Mouse (Mus musculus) neural tube, embryonic 14.5 days (tissue): ENCODE measurements around the gene Anks1b. TPM values are rescaled to one million over a fixed set of nuclear protein-coding genes. Genes with fewer than 3 reads are reported as not detected.
"Not testable (repeated sequence)": the region's sequence is repeated elsewhere in the genome, so short reads cannot be mapped to it uniquely, and the experiment has no call there.

Experiments used
- ATAC-seq: fragments of 200-750 bp; cut with Nextera tagmentation; 2 replicates; pipeline ENCODE4 v1.8.0; 2017; ENCODE audit warnings: low read depth, mild to moderate bottlenecking, moderate TSS enrichment, moderate library complexity
- H3K27ac ChIP-seq: fragments of 300-500 bp; sonication (generic); 2 replicates; pipeline ENCODE4 v1.5.1; 2014; ENCODE audit warnings: low read depth, mild to moderate bottlenecking, control low read depth, low read length, moderate library complexity, mixed read lengths
- H3K27me3 ChIP-seq: fragments of 300-500 bp; sonication (generic); 2 replicates; pipeline ENCODE4 v1.6.1; 2014; ENCODE audit warnings: low read length; ENCODE audit not compliant: control insufficient read depth, insufficient read depth
- H3K36me3 ChIP-seq: fragments of 300-500 bp; sonication (generic); 2 replicates; pipeline ENCODE4 v1.6.1; 2014; ENCODE audit warnings: low read length, mixed read lengths; ENCODE audit not compliant: control insufficient read depth, insufficient read depth
- H3K4me1 ChIP-seq: fragments of 300-500 bp; sonication (generic); 2 replicates; pipeline ENCODE4 v1.6.1; 2014; ENCODE audit warnings: low read length; ENCODE audit not compliant: control insufficient read depth, insufficient read depth
- H3K4me2 ChIP-seq: fragments of 300-500 bp; sonication (generic); 2 replicates; pipeline ENCODE4 v1.6.1; 2014; ENCODE audit warnings: mild to moderate bottlenecking, low read depth, low read length, control low read depth
- H3K4me3 ChIP-seq: fragments of 300-500 bp; sonication (generic); 2 replicates; pipeline ENCODE4 v1.5.1; 2014; ENCODE audit warnings: low read depth, low read length, control low read depth, mixed read lengths
- H3K9ac ChIP-seq: fragments of 300-500 bp; sonication (generic); replicated peaks from 2 replicates; pipeline ENCODE4 v1.6.1; 2014; ENCODE audit warnings: low read depth, mild to moderate bottlenecking, control low read depth, low read length, mixed read lengths
- H3K9me3 ChIP-seq: fragments of 300-500 bp; sonication (generic); 2 replicates; pipeline ENCODE4 v1.6.1; 2016; ENCODE audit warnings: low read length; ENCODE audit not compliant: control insufficient read depth
- WGBS: fragments of 180-500 bp; shearing (Covaris S2); extraction: QIAGEN DNeasy Blood & Tissue Kit; methylation state at CpG from one replicate; pipeline ENCODE4 v1.1.7; 2014; 5-methylcytosine and 5-hydroxymethylcytosine counted together
- polyA plus RNA-seq: library from polyadenylated mRNA; unstranded; fragments of >200 nt; fragmentation: Nextera tagmentation; extraction: Ambion mirVana; gene quantifications from 2 replicates; pipeline ENCODE4 v1.2.1, GENCODE M21; 2014

Gene Anks1b
- polyA plus RNA-seq, 1 experiment from 2014 or later = 79.1 TPM

DNA sequence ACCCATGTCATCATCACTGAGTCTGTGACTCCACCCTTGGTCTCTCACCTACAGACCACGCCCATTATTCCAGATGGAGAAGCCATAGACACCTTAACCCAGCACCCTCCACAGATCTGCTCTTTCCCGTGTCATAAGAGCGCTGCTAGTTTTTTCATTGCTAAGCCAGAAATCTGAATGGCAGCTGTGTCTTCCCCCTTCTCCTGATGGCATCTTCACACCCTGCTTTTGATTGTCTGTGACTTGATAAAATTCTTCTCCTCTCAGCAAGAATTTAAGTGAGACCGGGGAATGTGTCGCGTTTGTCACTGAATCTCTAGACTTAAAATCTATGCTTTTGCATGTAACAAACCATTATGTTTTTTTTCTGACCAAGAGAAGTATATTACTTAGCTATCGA lies 736.1 kb downstream of the Anks1b start:
- Histone ChIP-seq H3K4me2 (no peak overlapping the region), H3K36me3 (no peaks in the 10 kb centered on the region), H3K4me3 (no peak overlapping the region), H3K9ac (no peak overlapping the region), H3K4me1 (no peaks in the 10 kb centered on the region), H3K27ac (no peak overlapping the region), H3K9me3 (no peaks in the 10 kb centered on the region), H3K27me3 (no peaks in the 10 kb centered on the region)
- ATAC-seq = no peak
- 94% methylated on average over 7 of the region's 7 CpGs for WGBS

DNA sequence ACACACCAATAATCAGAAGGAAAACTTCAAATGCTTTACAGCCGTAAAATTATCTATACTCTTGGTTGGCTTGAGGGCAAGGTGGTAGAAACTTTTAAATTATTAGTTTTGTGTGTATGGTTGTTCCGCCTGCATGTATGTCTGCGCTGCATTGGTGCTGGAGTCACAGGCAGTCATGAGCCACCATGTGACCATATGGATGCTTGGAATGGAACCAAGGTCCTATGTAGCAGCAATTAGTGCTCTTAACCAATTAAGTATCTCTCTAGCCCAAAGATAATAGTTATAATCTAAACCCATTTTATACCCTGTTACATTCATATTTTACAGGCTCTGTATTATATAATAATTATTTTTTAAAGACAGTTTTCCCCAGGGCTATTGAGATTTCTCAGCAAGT lies 739.7 kb downstream of the Anks1b start:
- no peaks in the 10 kb centered on the region for H3K9me3 ChIP-seq
- H3K4me2 ChIP-seq = no peak overlapping the region
- H3K27ac ChIP-seq = no peak overlapping the region
- ATAC-seq = no peak
- no peak overlapping the region for H3K4me3 ChIP-seq
- H3K27me3 ChIP-seq = no peaks in the 10 kb centered on the region
- 93% methylated on average over 3 of the region's 3 CpGs for WGBS
- H3K36me3 ChIP-seq = no peaks in the 10 kb centered on the region
- no peak overlapping the region for H3K9ac ChIP-seq
- H3K4me1 ChIP-seq = no peaks in the 10 kb centered on the region

DNA sequence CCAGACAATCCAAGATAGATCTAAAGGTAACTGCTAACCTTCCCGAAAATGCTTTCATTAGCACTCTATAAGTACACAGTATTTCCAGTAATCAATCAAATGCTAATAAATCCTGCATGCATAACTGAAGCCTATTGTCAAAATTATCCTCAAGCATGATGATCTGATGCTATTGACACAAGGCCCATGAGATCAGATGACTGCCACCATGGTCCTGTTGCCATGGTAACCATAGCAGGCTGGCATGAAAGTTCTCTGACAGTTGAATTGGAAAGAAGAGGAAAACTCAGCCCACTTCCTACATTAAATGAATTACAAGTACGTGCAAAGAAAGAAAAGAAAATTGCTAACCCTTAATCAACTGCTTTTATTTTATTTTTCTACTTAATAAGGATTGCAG lies 741.9 kb downstream of the Anks1b start:
- H3K9ac ChIP-seq = no peak overlapping the region
- H3K36me3 ChIP-seq = no peaks in the 10 kb centered on the region
- 40% methylated on average over 2 of the region's 2 CpGs for WGBS
- ATAC-seq = no peak
- H3K27ac ChIP-seq = no peak overlapping the region
- H3K4me2 ChIP-seq = no peak overlapping the region
- H3K9me3 ChIP-seq = no peaks in the 10 kb centered on the region
- no peaks in the 10 kb centered on the region for H3K27me3 ChIP-seq
- no peak overlapping the region for H3K4me3 ChIP-seq
- no peaks in the 10 kb centered on the region for H3K4me1 ChIP-seq

DNA sequence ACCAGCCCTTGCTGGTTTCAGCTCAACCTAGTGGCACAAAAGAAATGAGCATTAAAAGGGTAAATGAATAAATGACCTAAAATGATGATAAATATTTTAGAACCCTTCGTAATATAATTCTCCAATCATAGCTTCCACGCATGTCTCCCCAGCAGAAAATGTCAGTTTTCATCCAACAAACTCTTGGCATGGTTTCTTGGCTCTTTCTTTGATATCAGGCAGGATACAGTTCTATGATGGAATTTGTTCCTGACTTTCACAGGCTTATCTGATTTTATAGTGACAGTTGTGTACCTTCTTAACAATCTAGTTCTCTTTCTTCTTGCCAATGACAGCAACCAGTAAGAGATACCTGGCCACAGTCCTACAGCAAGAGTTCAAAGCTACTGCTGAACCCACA lies 743.3 kb downstream of the Anks1b start:
- H3K27ac ChIP-seq = no peak overlapping the region
- WGBS = 92% methylated on average over 2 of the region's 2 CpGs
- ATAC-seq = no peak
- no peaks in the 10 kb centered on the region for H3K36me3 ChIP-seq
- H3K4me3 ChIP-seq = no peak overlapping the region
- H3K9me3 ChIP-seq = no peaks in the 10 kb centered on the region
- H3K9ac ChIP-seq = no peak overlapping the region
- no peak overlapping the region for H3K4me2 ChIP-seq
- no peaks in the 10 kb centered on the region for H3K4me1 ChIP-seq
- no peaks in the 10 kb centered on the region for H3K27me3 ChIP-seq

DNA sequence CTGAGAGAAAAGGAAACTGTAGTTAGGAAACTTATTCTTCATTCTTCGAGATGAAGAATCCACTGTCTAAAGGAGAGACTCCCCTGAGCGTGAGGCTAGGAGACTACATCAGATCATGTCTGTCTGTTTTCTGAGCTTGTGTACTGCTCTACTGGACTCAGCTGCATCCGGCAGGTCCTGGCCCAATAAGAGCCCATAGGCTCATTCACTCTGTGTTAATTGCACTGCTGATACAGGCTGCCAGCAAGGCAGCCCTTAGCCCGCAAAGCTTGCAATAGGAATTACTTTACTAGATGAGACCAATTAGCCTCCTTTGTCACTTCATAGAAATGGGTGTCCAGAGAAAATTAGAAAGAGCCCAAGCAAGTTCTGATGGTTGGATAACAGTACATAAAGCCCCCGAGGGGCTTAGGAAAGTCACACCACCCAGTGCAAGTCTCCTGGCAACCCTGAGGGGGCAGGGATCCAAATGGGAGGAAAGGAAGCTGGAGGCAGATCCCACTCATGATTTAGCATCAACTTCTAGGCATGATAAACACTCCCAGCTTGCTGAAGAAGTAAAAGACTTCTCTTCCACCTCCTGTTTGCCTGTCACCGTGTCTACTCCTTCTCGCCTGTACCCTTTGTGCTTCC lies 744.5 kb downstream of the Anks1b start:
- H3K36me3 ChIP-seq = no peaks in the 10 kb centered on the region
- ATAC-seq = no peak
- no peak overlapping the region for H3K27ac ChIP-seq
- no peak overlapping the region for H3K4me3 ChIP-seq
- no peaks in the 10 kb centered on the region for H3K27me3 ChIP-seq
- H3K4me1 ChIP-seq = no peaks in the 10 kb centered on the region
- H3K4me2 ChIP-seq = no peak overlapping the region
- no peak overlapping the region for H3K9ac ChIP-seq
- H3K9me3 ChIP-seq = no peaks in the 10 kb centered on the region
- 60% methylated on average over 7 of the region's 7 CpGs for WGBS

DNA sequence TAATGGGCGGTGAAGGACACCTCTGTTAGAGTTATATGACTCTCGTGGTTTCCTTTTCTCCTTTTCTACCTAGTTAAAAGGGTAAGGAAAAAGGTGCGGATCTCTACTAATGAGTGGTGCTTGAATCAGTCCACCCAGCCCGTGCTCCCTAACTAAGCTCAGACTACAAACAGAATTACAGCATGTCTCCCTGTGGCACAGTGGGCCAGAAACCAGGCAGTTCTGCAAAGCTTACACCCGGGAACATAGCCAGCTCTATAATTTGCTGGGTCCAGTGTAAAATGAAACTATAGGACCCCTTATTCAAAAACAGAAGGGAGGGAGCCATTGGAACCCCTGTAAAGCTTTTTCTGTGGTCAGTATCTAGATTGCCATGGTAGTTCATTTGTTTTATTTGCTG lies 754.2 kb downstream of the Anks1b start:
- H3K4me2 ChIP-seq = no peak overlapping the region
- 81% methylated on average over 5 of the region's 5 CpGs for WGBS
- no peak overlapping the region for H3K9ac ChIP-seq
- ATAC-seq = no peak
- H3K4me1 ChIP-seq = no peaks in the 10 kb centered on the region
- no peak overlapping the region for H3K4me3 ChIP-seq
- no peak overlapping the region for H3K27ac ChIP-seq
- no peaks in the 10 kb centered on the region for H3K9me3 ChIP-seq
- no peaks in the 10 kb centered on the region for H3K27me3 ChIP-seq
- H3K36me3 ChIP-seq = no peaks in the 10 kb centered on the region

DNA sequence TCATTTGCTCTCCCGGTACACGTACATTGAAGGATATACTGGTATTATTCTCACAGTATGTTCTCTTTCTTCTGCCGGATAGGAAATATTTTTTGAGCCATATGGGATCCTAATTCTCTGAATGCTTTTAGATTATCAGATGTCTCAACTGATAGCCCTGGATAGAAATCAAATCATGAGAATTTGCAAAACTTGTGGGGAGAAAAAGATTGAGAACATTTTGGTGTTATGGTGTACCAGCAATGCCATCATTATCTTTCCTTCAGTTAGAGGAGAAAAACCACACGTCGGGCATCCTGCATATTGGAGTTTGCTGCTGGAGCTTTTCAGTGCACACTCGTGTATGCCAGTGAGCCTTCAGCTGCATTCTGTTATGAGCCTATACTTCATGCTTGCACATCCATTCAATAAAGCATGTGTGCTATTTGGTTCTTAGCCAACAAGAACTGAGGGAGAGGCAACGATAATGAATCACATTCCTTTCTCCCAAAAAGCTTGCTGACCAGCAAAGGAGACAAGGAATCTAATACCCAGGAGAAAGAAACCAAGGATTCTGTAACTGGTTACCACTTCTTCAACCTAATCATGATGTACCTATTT lies 756.9 kb downstream of the Anks1b start:
- H3K36me3 ChIP-seq = no peaks in the 10 kb centered on the region
- no peaks in the 10 kb centered on the region for H3K9me3 ChIP-seq
- H3K4me3 ChIP-seq = no peak overlapping the region
- H3K27me3 ChIP-seq = no peaks in the 10 kb centered on the region
- ATAC-seq = no peak
- no peak overlapping the region for H3K27ac ChIP-seq
- no peak overlapping the region for H3K4me2 ChIP-seq
- 76% methylated on average over 7 of the region's 7 CpGs for WGBS
- H3K9ac ChIP-seq = no peak overlapping the region
- H3K4me1 ChIP-seq = no peaks in the 10 kb centered on the region

DNA sequence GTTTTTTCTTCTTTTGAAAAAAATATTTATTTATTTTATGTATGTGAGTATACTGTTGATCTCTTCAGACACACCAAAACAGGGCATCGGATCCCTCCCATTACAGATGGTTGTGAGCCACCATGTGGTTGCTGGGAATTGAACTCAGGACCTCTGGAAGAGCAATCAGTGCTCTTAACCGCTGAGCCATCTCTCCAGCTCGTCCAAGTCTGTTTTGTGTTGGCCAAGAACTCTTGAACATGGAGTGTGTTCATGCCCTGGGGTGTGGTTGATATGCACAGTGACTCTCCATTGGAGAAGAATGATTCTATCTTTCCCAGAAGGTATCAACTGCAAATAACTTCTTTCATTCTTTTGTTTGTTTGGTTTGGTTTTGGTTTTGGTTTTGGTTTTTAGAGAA lies 757.5 kb downstream of the Anks1b start:
- H3K9me3 ChIP-seq, H3K36me3 ChIP-seq, H3K27ac ChIP-seq, ATAC-seq, H3K4me1 ChIP-seq, H3K4me2 ChIP-seq, H3K27me3 ChIP-seq, H3K9ac ChIP-seq, H3K4me3 ChIP-seq: not testable (repeated sequence)
- 85% methylated on average over 3 of the region's 3 CpGs for WGBS

DNA sequence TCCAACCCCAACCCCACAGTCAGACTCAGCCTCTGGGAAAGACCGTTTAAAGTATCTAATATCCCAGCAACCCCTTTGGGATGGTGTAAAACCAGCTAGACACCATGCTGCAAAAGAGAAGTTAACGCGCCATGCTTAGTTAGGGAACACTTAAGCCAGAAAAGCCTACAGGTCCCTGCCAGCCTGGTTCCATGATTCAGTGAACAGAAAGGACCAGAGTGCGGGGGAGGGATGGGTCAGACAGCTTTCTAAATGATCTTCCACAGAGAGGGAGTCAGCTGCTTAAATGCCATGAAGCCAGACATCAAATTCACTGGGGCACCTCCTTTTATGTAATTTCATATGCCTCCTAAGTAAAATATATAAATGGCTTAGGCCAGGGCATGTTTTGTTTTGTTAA lies 764.0 kb downstream of the Anks1b start:
- H3K36me3 ChIP-seq = no peaks in the 10 kb centered on the region
- H3K27ac ChIP-seq = no peak overlapping the region
- 63% methylated on average over 4 of the region's 4 CpGs for WGBS
- no peaks in the 10 kb centered on the region for H3K27me3 ChIP-seq
- H3K9me3 ChIP-seq = no peaks in the 10 kb centered on the region
- H3K4me1 ChIP-seq = no peaks in the 10 kb centered on the region
- no peak for ATAC-seq
- no peak overlapping the region for H3K4me3 ChIP-seq
- no peak overlapping the region for H3K4me2 ChIP-seq
- no peak overlapping the region for H3K9ac ChIP-seq
